Mouse (Mus musculus) lung, adult 2 months (tissue): ENCODE data around the gene Poll.

ENCODE experiments used
- CTCF ChIP-seq: fragments of 200-500 bp; IDR thresholded peaks from 2 replicates; pipeline ENCODE4 v1.5.1; 2011; ENCODE audit warnings: mild to moderate bottlenecking, low read length, control low read depth; ENCODE audit not compliant: insufficient read depth
- POLR2A ChIP-seq: fragments of 200-500 bp; IDR thresholded peaks from 2 replicates; pipeline ENCODE4 v1.6.1; 2011; ENCODE audit warnings: low read depth, mild to moderate bottlenecking, control low read depth, low read length, borderline replicate concordance; ENCODE audit errors: extremely low read depth

GRCm38 (mm10) chr19:45535929-45536328, 24.4 kb downstream of the Poll start:
- TF ChIP-seq POLR2A = no peak
- no peak for TF ChIP-seq CTCF
